In the genomic region with DNA sequence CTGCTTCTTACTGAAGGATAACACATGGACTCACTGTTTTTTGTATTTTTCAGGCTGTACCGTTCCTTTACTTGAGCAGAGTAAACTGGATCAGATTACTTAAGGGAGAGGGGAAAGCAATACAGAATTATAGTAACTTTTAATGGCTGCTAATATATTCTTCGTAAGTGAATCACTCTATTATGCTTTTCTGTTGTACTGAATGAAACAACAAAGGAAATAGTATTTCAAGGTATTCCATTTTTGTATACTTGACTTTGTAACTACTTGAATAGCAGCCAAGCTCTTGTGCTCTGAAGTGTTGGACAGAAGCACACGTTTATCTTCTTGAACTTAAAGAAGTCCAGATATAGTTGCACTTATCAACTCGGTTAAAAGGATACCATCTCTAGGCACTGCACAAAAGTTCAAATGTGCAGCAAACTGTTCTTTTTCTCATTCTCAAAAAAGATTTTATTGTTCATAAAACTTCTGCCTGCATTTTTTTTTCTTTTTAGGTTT, we compare ENCODE assay signal across 16 mouse cellular contexts.
DNase-seq lines count a peak whose midpoint lies in the region; ATAC-seq and TF ChIP-seq lines count a peak whose summit lies in the region.
"Had no signal": no experiment of that assay in that cellular context is flagged by ENCODE, and none has a peak within 500 bp of the region (broad histone marks: within the 10 kb centered on the region; RNA-seq: fewer than 3 reads in every experiment).

No protein-coding gene starts in this region.

- peaks cover 8% of the 10 kb centered on the region for H3K4me1 ChIP-seq in heart, embryonic 16.5 days (ENCODE audit: control insufficient read depth, insufficient read depth, low read length)
- peaks cover 13% of the 10 kb centered on the region for H3K4me1 ChIP-seq in lung, embryonic 16.5 days (replicated peaks; ENCODE audit: control insufficient read depth, insufficient read depth, low read length)
- no peaks in the 10 kb centered on the region for H3K4me1 ChIP-seq in lung, adult 2 months (ENCODE audit: control insufficient read depth, insufficient read depth, low read length)
- peaks cover 12% of the 10 kb centered on the region for H3K4me1 ChIP-seq in embryonic facial prominence, embryonic 14.5 days (ENCODE audit: control insufficient read depth, insufficient read depth, low read length)
- peaks cover 6% of the 10 kb centered on the region; the same call in 1 of the 2 replicates for H3K4me1 ChIP-seq in stomach, embryonic 16.5 days (ENCODE audit: control insufficient read depth, insufficient read depth, low read length)

- no peak for TF ChIP-seq CTCF in lung, adult 2 months (IDR thresholded peaks at IDR 0.05; ENCODE audit: insufficient read depth, low read length)

- H3K27ac ChIP-seq in heart, embryonic 16.5 days (ENCODE audit: low read length): no peak overlapping the region
- no peak overlapping the region for H3K27ac ChIP-seq in lung, embryonic 16.5 days (ENCODE audit: low read length)
- peak overlapping the region; percentile 100 for H3K27ac ChIP-seq in embryonic facial prominence, embryonic 14.5 days (replicated peaks; ENCODE audit: low read depth, low read length)
- H3K27ac ChIP-seq in stomach, embryonic 16.5 days (ENCODE audit: low read length): no peak overlapping the region; the same call in 1 of the 2 replicates
- H3K27ac ChIP-seq: midbrain, embryonic 12.5 days had no signal

- 16% methylated on average over 4 of the region's 4 CpGs for WGBS in heart, embryonic 16.5 days
- WGBS in lung, embryonic 16.5 days: 8% methylated on average over 4 of the region's 4 CpGs
- 18% methylated on average over 4 of the region's 4 CpGs for WGBS in lung, adult 2 months
- WGBS in embryonic facial prominence, embryonic 14.5 days: 14% methylated on average over 4 of the region's 4 CpGs
- WGBS in stomach, embryonic 16.5 days: 19% methylated on average over 4 of the region's 4 CpGs

- H3K4me2 ChIP-seq in heart, embryonic 16.5 days (ENCODE audit: low read depth, low read length): peak overlapping the region; percentile 42
- H3K4me2 ChIP-seq in lung, embryonic 16.5 days (ENCODE audit: low read depth, low read length): peak overlapping the region; percentile 27; the same call in 1 of the 2 replicates
- H3K4me2 ChIP-seq in embryonic facial prominence, embryonic 14.5 days (ENCODE audit: low read depth, low read length): peak overlapping the region; percentile 64
- H3K4me2 ChIP-seq in stomach, embryonic 16.5 days (ENCODE audit: low read depth, low read length): peak overlapping the region; percentile 44
- H3K4me2 ChIP-seq: midbrain, embryonic 12.5 days had no signal

- H3K9ac ChIP-seq in heart, embryonic 16.5 days (ENCODE audit: low read length): no peak overlapping the region
- H3K9ac ChIP-seq in lung, embryonic 16.5 days (ENCODE audit: low read length): no peak overlapping the region
- peak overlapping the region; percentile 99 for H3K9ac ChIP-seq in embryonic facial prominence, embryonic 14.5 days (ENCODE audit: low read depth, low read length)
- no peak overlapping the region for H3K9ac ChIP-seq in stomach, embryonic 16.5 days (ENCODE audit: low read length)
- H3K9ac ChIP-seq: midbrain, embryonic 12.5 days had no signal

- H3K4me3 ChIP-seq in heart, embryonic 16.5 days (ENCODE audit: low read length): no peak overlapping the region
- no peak overlapping the region for H3K4me3 ChIP-seq in lung, embryonic 16.5 days (ENCODE audit: low read length)
- no peak overlapping the region for H3K4me3 ChIP-seq in lung, adult 2 months (replicated peaks; ENCODE audit: extremely low read depth, low read depth, low read length)
- H3K4me3 ChIP-seq in embryonic facial prominence, embryonic 14.5 days (ENCODE audit: low read depth, low read length): peak overlapping the region; percentile 75
- H3K4me3 ChIP-seq in stomach, embryonic 16.5 days (replicated peaks; ENCODE audit: low read length): peak overlapping the region; percentile 27
- H3K4me3 ChIP-seq: midbrain, embryonic 12.5 days had no signal

- no peak for DNase-seq in heart, adult 9 months (ENCODE audit: low spot score in 2 of 2)
- DNase-seq in lung, adult 2 months: no peak
- DNase-seq in embryonic facial prominence, embryonic 14.5 days (ENCODE audit: low spot score): no peak
- no peak for DNase-seq in cerebellum, adult 9-11 months
- DNase-seq: cerebellum, adult 8-10 months; embryo, embryonic 11 days; heart, postnatal 36 days; layer of hippocampus, adult 9-11 months; lung, postnatal 10 days had no signal

- H3K27me3 ChIP-seq in heart, embryonic 16.5 days (ENCODE audit: control insufficient read depth, insufficient read depth, low read length): no peaks in the 10 kb centered on the region
- H3K27me3 ChIP-seq in lung, embryonic 16.5 days (ENCODE audit: control insufficient read depth, insufficient read depth, low read depth, low read length): no peaks in the 10 kb centered on the region
- H3K27me3 ChIP-seq in embryonic facial prominence, embryonic 14.5 days (replicated peaks; ENCODE audit: control insufficient read depth, insufficient read depth, low read length): no peaks in the 10 kb centered on the region
- no peaks in the 10 kb centered on the region for H3K27me3 ChIP-seq in stomach, embryonic 16.5 days (ENCODE audit: control insufficient read depth, insufficient read depth, low read length)

- no peaks in the 10 kb centered on the region for H3K36me3 ChIP-seq in heart, embryonic 16.5 days (ENCODE audit: control insufficient read depth, insufficient read depth)
- no peaks in the 10 kb centered on the region for H3K36me3 ChIP-seq in lung, embryonic 16.5 days (ENCODE audit: control insufficient read depth, insufficient read depth, low read length)
- peaks cover 15% of the 10 kb centered on the region for H3K36me3 ChIP-seq in embryonic facial prominence, embryonic 14.5 days (ENCODE audit: control insufficient read depth, insufficient read depth, low read length)
- no peaks in the 10 kb centered on the region for H3K36me3 ChIP-seq in stomach, embryonic 16.5 days (ENCODE audit: control insufficient read depth, insufficient read depth, low read length)
- H3K36me3 ChIP-seq: midbrain, embryonic 12.5 days had no signal

- no peak for ATAC-seq in heart, embryonic 16.5 days (replicated peaks; ENCODE audit: extremely low read depth, insufficient read depth, low FRiP score)
- ATAC-seq in lung, embryonic 16.5 days (ENCODE audit: low read depth): no peak
- ATAC-seq in embryonic facial prominence, embryonic 14.5 days (ENCODE audit: low read depth): no peak
- no peak for ATAC-seq in stomach, embryonic 16.5 days (ENCODE audit: insufficient read depth, low FRiP score)
- ATAC-seq: CD4-positive, CD25-positive, alpha-beta regulatory T cell, adult 4 months; forebrain, embryonic 14.5 days; intestine, embryonic 16.5 days had no signal

- no peaks in the 10 kb centered on the region for H3K9me3 ChIP-seq in heart, embryonic 16.5 days (replicated peaks; ENCODE audit: control insufficient read depth, low read length)
- H3K9me3 ChIP-seq in lung, embryonic 16.5 days (ENCODE audit: control insufficient read depth, low read length): no peaks in the 10 kb centered on the region
- no peaks in the 10 kb centered on the region for H3K9me3 ChIP-seq in embryonic facial prominence, embryonic 14.5 days (ENCODE audit: control insufficient read depth, low read length)
- H3K9me3 ChIP-seq in stomach, embryonic 16.5 days (replicated peaks; ENCODE audit: control insufficient read depth, low read length): no peaks in the 10 kb centered on the region
- H3K9me3 ChIP-seq: midbrain, embryonic 12.5 days had no signal

- TF ChIP-seq POLR2A in lung, adult 2 months (IDR thresholded peaks at IDR 0.05; ENCODE audit: borderline replicate concordance, extremely low read depth, low read depth, low read length): no peak

Comparison
In these comparisons a context has a peak if more than half of its experiments do, and no peak if none do; other contexts are left out.
1. H3K4me3 ChIP-seq: peak in embryonic facial prominence, embryonic 14.5 days (single experiment) and stomach, embryonic 16.5 days (single experiment); none in heart, embryonic 16.5 days (single experiment), lung, embryonic 16.5 days (single experiment) and lung, adult 2 months (single experiment).
2. Peak in every context shown above with its lines, with median percentiles within 50 percentile points of each other: H3K4me2 ChIP-seq.